Mouse (Mus musculus) CD4-positive, CD25-positive, alpha-beta regulatory T cell, adult 4 months (primary cell): ENCODE results near the gene Pfkl. TPM values are rescaled to one million over a fixed set of nuclear protein-coding genes. Genes with fewer than 3 reads are reported as not detected.
A peak's percentile ranks its signal among the peaks of the same experiment; 100 is the strongest.
"Not testable (repeated sequence)": the region's sequence is repeated elsewhere in the genome, so short reads cannot be mapped to it uniquely, and the experiment has no call there.

Experiments
- ATAC-seq: one replicate; pipeline ENCODE4 v1.8.0; 2017
- polyA plus RNA-seq, 2 experiments: library from polyadenylated mRNA; unstranded; fragments of 100-300 nt; shearing (Covaris generic); gene quantifications; one replicate each; pipeline ENCODE4 v1.2.1; 2017

Pfkl gene
- polyA plus RNA-seq, result 100 to 1,000 TPM in 1 of 2 experiments, 10 to 100 TPM in 1; 60.6 to 118 TPM

DNA sequence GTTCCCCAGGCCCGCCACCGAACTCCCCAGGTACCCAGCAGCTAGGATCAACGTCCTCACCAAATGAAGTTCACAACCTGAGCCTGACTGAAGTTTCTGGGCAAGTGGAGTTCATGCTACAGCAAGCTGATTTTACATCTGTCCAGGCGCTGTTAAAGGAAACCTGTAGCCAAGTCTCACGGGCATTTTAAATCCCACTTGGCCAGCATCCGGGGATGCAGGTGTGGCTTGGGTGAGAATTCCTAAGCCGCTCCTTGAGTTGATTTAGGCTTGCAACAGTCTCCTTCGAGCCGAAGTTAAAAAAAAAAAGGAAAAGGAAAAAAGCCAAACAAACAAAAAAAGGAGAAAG, at the start of gene Pfkl:
Pfkl (minus strand) TSS at position 139 of the 349 bp plus-strand sequence.
- ATAC-seq, result peak; percentile 25

DNA sequence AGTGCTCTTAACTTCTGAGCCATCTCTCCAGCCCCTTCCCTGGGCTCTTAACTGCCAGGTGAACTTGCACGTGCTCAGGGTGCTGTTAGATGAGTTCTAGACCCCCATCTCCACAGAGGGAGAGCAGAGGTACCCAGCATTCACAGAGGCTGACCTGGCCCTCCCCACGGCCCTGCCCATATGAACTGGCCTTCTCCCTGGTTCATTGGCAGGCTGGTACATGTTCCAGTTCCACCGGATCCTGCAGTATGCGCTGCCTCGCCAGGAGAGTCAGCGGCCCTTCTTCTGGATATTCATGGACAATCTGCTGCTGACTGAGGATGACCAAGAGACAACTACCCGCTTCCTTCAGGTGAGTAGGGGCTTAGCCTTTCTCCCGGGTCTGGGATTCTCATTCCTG, 47.2 kb upstream of the Pfkl start:
- ATAC-seq, result no peak

GRCm38 (mm10) chr10:78054633-78055565, 45.0 kb upstream of the Pfkl start:
- no peak for ATAC-seq

DNA sequence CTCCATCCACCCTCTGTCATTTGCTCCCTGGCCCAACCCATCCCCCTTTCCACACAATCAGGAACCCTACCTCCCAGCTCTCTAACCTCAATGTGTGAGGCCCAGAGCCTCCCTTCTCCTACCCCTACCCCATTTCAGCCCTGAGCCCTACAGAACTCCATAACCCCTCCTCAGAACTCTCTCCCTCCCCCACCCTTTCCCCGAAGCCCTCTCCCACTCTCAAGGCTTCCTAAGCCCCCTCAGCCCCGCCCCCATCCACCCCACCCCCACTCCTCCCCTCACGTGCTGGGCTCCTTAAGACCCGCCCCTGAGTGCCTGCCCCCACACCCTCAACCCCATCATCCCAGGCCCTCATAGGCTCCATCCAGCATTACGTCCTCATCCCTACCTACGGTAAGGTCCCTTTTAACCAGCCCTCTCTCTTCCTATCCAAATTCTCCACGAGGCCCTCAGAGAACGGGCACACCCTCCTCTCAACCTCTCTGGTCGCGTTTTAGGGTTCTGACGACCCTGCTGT, 39.7 kb upstream of the Pfkl start:
- no peak for ATAC-seq

DNA sequence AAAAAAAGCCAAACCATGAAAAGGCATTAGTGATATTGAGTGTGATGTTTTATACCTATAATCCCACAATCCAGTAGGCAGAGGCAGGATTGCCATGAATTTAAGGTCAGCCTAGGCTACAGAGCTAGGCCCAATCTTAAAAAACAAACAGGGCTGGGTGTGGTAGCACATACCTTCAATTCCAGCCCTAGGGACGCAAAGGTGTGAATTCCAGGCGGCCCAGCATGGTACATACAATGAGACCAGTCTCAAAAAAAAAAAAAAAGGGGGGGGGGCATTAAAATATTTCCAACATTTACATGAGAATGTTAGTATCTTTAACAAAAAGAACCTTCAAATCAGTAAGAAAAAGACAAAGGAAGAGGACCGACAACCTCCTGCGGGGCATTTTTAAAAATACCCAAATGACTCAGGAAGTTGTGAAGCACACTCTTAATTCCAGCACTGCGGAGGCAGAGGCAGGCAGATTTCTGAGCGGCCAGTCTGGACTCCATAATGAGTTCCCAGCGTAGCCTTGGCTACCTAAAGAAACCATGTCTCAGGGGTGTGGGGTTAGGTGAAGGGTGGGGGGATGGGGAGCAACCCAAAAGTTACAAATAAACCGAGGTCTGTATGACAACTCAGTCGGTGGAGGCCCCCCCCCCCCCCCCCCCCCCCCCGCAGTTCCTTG, 38.3 kb upstream of the Pfkl start:
- ATAC-seq, result no peak

- ATAC-seq, result no peak
Measured at GRCm38 (mm10) chr10:78046388-78046787, 36.5 kb upstream of the Pfkl start.

GRCm38 (mm10) chr10:78044531-78044930, 34.6 kb upstream of the Pfkl start:
- ATAC-seq, result no peak

DNA sequence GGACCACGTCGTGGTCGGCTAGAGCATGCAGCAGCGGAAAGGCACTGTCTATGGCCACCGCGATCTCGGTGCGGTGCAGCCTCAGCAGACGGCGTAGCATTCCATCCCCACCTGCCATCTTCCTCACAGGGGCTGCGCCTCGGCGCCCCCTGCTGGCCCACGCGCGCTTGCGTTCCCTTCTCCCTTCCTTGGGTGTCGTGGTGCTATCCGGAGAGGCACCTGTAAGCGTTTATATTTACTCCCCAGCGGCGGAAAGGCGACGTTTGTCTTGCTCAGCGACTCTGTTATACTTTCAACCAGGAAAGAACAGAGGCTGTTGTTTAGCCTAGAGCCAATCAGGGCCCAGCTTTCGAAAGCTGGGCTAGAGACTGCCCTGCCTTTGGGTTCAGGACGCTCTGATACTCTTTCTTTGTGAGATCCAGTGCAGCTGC, 33.5 kb upstream of the Pfkl start, which contains the start of gene Aire:
Aire (minus strand) TSS at position 205 of the 431 bp plus-strand sequence.
- peak; percentile 91 for ATAC-seq

DNA sequence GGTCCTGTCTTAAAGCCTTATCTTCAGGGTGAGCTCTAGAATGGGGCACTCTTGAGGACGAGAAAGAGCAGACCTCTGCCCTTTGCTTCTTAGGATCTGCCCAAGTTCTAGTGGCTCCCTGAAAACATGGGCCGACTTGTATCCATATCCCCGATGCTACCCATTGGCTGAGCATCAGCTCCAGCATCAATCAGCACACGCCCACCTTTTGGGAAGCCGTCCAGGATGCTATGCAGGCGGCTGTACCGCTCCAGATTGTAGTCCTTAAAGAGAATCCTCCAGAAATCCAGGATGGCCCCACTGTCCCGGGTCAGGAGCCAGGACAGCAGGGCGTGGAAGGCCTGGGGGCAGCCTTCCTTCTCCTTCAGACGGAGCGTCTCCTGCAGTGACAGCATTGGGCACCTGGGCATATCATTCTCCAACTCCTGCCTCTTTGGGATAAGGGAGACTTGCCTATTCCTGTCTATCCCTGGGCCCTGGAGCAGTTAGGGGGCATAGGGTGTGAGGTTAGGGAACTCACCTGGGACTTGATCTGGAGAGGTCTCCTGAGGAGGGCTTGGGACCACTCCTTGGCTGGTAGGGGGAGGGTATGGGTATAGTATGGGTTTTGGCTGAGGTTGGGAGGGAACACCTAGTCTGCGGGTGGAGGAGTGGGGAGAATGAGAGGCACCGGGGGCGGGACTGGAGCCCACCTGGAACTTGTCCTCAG, 33.0 kb upstream of the Pfkl start:
- ATAC-seq, result no peak

DNA sequence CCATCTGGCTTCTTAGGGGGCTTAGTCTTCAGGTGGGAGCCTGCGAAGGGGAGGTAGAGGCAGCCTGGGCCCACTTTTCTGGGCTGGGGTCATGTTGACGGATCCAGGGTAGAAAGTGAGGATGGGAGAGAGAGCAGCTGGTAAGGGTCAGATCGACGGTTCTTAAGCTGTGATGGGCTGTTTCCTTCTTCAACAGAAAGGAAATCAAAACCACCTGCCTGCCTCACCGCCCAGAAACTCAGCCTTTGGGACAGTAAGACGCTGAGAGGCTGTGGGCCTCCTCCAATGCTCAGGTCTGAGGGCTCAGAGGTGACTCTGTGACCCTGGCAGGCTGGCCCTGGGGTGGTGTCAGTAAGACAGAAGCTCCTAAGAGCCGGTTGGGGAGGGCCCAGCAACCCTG, 32.2 kb upstream of the Pfkl start:
- ATAC-seq, result no peak

DNA sequence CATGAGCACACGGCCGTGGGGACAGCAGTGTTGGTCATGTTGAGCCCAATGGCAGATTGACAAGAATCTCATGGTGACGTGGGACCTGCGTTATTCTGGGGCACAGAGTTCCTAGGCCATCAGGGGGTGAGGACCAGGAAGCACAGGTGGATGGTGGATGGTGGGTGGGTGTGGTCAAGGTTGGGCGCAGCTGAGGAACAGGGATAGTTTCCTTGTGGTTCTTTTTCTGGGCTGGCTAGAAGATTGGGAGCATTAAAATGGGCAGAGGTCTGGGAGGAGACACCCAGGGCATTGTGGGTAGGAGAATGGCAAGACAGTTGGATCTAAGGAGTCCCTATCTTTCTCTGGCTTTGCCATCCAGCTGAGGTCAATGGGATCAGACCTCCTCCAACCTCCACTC, 31.8 kb upstream of the Pfkl start, which contains the start of gene Dnmt3l:
Dnmt3l (plus strand) TSS at position 301 of the 400 bp plus-strand sequence.
- ATAC-seq, result no peak

DNA sequence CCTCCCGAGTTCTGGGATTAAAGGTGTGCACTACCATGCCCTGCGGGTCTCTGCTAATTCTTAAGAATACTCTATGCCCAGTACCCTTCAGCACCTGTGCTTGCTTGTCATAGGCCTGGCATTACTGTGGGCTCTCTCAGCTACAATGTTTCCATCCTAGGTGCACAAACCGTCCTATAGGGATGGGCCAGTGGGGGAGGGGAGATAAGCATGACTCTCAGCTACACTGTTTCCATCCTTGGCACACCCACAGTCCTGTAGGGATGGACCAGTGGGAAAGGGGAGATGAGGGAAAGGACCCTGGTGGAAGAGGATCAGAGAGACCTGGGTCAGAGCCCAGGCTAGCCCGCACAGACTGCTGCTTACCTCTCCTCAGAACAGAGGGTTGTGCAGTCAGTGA, 27.3 kb upstream of the Pfkl start:
- no peak for ATAC-seq

DNA sequence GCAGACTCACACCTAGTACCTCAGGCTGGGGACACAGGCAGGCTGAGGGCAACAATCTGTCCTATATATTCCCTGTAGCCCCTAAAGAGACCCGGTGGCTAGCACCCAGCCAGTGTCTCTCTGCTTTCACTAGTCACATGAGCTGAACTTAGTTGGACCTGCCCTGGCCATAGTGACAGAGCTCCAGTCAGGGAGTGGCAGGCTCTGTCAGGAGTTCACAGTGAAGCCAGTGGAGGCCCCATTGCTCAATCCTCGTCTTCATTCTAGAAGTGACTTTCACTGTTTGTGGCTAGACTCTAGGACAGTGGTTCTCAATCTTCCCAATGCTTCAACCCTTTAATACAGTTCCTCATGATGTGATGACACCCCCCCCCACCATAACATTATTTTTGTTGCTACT, 22.1 kb upstream of the Pfkl start:
- ATAC-seq, result no peak

GRCm38 (mm10) chr10:78029080-78029479, 19.2 kb upstream of the Pfkl start:
- ATAC-seq, result no peak

DNA sequence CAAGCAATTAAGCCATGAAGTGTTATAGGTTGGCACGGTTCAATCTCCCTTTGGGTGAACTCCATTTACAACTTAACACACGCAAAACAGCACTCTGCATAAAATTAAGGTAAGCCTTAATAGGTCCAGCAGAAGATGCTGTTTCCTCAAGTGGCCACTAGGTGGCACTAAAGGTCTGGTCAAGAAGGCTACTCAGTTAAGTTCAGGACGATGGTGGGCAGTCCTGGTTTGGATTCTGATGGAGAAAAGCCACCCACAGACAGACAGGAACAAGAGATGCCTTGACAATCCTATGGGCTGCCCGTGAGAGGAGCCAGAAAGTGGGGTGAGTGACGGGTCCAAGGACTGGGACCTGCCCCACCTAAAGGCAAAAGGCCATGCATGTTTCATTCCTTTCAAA, 18.2 kb upstream of the Pfkl start:
- ATAC-seq, result peak; percentile 90

GRCm38 (mm10) chr10:78025453-78025852, 15.6 kb upstream of the Pfkl start:
- ATAC-seq, result peak; percentile 62

DNA sequence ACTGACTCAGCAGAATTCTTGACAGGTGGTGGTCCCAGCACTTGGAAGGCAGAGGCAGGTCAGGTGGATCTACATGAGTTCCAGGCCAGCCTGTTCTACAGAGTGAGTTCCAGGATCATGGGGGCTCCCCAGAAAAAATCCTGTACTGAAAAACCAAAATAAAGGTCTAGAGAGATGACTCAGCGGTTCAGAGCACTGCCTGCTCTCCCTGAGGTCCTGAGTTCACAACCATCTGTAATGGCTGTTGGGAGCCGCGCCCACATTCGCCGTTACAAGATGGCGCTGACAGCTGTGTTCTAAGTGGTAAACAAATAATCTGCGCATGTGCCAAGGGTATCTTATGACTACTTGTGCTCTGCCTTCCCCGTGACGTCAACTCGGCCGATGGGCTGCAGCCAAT, 10.1 kb upstream of the Pfkl start:
- ATAC-seq, result not testable (repeated sequence)

GRCm38 (mm10) chr10:78019291-78019690, 9.4 kb upstream of the Pfkl start:
- ATAC-seq, result no peak

GRCm38 (mm10) chr10:78018797-78019203, 8.9 kb upstream of the Pfkl start:
- peak; percentile 98 for ATAC-seq

- ATAC-seq, result no peak
Measured at GRCm38 (mm10) chr10:78016366-78016765, 6.5 kb upstream of the Pfkl start.

DNA sequence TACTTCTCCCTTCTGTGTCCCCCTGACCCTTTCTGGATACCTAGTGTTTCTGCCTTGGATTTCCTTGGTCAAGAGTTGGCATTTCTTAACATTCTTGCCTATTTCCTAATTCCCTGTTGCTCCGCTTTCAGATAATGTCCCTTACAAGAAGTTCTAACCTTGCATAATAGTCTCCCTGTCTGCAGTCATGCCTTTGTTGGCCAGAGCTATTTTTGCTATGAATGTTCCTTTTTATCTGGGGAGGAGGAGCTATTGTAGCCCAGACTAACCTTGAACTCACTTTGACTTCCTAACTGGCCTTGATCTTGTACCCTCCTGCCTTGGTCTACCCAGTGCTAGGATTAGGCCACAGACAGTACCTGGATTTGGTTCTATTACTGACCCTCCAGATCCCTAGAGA, 5.6 kb upstream of the Pfkl start:
- no peak for ATAC-seq

DNA sequence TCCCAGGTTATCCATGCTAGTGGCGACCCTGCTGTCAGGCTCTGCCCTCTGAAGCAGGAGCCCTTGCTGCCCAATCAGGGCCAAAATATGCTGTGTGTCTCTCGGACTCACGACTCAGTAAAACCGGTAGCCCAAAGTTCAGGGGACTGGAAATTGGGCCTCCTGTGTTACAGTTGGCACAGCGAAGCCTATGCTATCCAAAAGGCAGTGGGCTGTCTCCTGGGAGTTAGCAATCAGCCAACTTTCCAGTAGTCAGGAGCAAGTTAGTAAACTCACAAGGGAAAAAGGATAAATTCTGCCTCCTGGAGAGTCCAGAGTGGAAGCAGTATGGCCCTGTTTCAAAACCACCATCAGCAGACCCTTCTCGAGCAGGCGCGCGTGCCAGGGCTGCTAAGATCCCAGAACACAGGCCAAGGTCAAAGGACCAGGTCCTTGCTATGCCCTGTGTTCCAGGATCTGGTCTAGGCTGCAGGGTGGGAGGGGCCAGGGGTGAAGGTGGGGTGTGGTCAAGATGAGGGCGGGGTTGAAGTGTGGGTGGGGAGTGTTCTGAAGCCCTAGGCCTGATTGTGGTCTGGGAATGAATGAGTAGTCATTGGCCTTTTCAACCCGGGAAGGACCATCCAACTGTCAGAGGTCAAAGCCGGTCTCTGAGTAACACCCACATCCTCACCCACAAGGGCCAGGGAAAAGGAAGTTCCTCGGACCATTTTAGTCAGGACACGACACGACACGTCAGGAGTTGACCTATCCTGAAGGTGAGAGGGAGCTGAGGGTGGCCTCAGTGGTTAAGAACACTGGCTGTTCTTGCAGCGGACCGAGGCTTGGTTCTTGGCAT, 3.0 kb upstream of the Pfkl start:
- ATAC-seq, result no peak
